Mouse (Mus musculus): ENCODE measurements around the gene Agap1.

DNA sequence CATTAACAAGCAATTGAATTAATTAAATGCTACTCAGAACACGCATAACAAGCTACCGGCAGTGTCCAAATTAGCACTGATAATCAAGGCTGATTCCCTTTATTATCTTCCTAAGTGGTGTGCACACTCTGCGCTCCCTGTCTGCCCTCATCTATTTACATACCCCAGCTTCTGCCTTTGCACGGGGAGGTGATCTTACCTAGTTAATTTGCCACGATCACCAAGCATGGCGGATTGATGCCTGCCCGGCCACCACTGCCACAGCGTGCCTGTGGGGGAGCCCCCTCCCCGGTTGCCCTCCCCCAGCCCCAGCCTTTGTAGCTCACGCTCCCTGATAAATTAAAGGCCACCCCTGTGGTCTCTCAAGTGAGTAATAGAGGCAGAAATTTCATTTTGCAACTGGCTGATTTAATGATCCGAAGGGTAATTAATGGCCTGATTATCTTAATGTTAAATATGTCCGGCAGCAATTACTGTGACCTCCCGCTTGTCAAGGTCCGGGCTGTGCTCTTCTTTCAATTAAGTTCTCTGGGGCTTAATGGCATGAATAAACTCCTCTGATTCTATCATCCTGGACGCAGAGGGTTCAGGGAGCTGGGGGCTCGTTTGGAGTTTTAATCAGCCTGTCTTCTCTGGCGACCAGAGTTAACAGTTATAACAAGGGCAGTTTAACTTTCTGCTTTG, 393.9 kb downstream of the Agap1 start:
- no peak for TF ChIP-seq CTCF (IDR thresholded peaks at IDR 0.05; ENCODE audit: extremely low read depth, insufficient read depth, low read length)
- no peak for TF ChIP-seq POLR2A (IDR thresholded peaks at IDR 0.05; ENCODE audit: extremely low read depth, insufficient read depth, low read length)

Measured in cortical plate, adult 2 months (tissue).